Mouse (Mus musculus) cerebellum, postnatal 14 days (tissue): ENCODE measurements around the gene Bicdl2.

ENCODE experiments used
- DNase-seq, 2 experiments: peaks; one replicate each; pipeline ENCODE4 v3.0.0; 2021; ENCODE audit warnings: mixed read lengths in 2 of 2

Gene Bicdl2

DNA sequence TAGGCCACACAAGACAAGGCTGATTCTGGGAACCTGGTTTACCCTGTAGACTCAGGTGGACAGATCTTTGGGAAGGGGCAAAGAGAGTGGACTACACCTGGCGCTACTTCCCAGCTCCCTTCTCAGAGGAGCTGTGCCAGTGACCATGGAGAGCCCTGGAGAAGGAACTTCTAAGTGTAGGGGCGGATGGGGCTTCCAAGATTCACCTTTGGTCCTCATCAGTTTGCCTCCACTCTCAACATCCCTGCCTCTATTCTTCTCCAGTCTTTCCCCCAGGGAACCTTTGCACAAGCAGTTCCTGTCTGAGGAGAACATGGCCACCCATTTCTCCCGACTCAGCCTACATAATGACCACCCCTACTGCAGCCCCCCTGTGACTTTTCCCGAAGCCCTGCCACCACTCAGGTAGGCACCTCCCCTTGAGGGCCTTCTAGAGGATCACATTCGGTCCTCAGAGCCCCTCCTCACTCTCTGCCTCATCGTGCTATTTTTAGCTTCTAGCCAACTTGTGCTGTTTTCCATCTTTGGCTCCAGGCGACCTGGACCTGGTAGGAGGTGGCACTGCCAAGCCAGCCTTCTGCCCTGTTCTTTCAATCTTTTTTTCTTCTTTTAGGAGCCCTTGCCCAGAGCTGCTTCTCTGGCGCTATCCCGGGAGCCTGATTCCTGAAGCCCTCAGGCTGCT is 14.1 kb downstream of the Bicdl2 start:
- peak; percentile 74 to 77 for DNase-seq

DNA sequence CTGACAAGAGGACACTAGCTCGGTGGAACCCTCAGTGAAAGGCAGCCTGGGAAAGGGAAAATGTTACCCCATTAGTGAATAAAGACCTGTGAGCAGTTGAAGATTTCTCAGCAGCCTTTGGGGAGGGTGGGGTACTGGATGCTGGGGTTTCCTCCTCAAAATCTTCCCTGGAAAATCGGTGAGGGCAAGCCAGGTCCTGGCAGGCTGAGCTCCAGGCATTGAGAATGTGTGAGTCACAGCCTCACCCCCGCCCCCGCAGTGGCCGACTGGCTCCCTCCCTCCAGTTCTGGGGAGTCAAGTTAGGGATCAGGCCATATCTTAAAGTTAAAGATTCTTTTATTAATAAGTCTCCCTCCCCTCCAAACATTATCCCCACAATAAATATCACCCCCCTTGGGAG is 14.8 kb downstream of the Bicdl2 start:
- DNase-seq = peak; percentile 57 to 63

DNA sequence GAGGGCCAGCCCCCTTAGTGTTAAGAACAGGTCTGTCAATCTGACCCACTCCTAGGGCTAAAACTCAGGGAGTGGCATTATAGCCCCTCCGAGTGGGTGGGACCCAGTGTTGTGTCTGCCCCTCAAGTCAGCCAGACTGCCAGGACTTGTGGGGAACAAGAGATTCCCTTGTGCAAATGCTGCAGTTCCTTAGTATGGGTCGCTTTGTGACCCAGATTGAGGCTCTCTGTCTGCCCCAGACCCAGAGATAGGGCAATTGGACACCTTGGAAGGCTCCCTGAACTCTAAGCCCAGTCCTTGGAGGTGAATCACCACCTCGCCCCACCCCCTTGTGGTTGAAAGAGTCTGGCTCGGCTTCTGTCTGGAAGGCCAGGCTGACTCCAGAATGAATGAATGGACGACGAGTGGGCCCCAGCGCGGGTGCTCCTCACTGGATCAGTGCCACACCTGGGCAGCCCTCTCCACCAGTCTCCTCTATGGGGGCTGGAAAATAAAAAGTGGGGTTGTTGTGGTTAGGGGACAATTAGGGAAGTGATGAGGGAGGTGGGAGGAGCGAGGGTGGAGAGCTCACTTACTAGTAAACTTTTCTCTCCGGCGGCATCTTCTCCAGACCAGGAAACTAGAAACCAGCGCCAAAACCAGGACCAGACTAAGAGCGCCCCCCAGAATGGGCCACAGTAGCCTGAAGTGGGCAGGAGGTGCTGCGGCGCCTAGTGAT is 15.4 kb downstream of the Bicdl2 start:
- DNase-seq = peak; percentile 58 to 69

GRCm38 (mm10) chr17:23676473-23677031 is 16.2 kb downstream of the Bicdl2 start:
- peak; percentile 63 to 68 for DNase-seq

DNA sequence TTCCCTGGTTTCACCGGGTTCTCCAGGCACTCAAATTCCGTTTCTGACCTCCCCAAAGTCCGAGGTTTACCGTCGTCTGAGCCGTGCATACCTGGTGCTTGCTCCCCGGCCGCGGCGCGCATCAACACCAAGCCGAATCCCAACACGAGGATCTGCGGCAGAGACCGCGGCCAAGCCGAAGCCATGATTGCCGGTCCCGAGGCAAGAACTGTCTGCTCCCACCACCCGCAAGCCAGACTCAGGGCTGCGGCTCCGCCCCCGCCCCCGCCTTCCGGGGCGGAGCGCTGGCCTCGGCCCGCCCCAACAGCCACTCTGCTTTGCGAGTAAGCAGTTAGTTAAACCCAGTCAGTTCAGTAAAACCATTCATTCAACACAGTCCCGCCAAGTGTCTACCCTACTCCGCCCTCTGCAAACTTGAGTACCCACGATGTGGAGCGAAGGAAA is 17.0 kb downstream of the Bicdl2 start, which contains the start of gene Tnfrsf12a:
Gene Tnfrsf12a (minus strand): TSS at position 233 of the 444 bp plus-strand sequence.
- peak; percentile 81 to 88 for DNase-seq

DNA sequence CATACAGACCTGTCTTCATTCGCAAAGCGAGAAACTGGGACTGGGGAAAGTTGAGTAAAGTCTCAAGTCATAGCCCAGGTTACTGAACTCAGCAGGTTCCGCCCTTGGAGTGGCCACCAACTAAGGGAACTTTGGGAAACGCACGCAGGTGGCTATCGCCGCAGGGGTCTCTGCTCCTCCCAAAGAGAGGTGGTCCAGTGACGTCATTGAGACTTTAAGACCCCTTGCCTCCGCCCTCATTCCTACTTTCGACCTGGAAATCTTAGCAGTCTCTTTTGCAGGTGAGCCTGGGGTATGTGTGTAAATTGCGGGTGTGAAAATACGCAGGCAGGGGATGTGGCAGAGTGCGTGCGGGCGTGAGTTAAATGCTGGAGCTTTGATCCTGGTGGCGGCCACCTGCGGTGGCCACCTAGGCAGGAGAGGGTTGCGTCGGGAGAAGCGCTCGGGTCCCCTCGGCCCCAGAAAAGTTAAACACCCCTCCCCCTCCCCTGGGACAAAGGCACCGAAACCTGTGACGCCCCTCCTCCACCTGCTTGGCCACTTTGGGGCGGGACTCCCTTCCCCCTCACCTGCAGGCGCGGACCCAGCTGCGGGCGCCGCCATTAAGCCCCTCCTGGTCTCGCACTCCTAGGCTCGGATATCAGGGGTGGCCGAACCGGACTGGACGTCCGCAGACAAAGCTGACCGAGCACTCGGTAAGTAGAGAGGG is 19.0 kb downstream of the Bicdl2 start, which contains the start of gene Cldn6:
Gene Cldn6 (plus strand): TSS at position 123 of the 709 bp plus-strand sequence.
- peak in 1 of 2 experiments; percentile 14 for DNase-seq

DNA sequence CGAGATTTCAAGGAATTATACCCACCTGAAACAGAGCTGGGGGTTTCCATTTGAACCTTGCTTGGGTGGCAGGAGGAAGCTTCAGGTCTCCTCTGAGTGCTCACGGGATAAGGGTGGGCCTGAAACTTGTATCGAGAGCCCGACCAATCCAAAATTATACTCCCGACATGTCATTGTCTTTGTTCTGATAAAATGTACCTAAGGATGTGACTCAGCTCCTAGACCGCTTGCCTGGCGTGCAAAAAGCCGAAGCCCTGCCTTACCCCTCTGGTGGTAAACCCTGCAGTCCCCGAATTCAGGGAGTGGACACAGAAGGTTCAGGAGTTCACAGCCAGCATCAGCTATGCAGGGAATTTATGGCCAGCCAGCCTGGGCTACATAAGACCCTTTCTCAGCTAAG is 20.0 kb downstream of the Bicdl2 start:
- DNase-seq = no peak

GRCm38 (mm10) chr17:23681086-23681485 is 20.8 kb downstream of the Bicdl2 start:
- DNase-seq = no peak

DNA sequence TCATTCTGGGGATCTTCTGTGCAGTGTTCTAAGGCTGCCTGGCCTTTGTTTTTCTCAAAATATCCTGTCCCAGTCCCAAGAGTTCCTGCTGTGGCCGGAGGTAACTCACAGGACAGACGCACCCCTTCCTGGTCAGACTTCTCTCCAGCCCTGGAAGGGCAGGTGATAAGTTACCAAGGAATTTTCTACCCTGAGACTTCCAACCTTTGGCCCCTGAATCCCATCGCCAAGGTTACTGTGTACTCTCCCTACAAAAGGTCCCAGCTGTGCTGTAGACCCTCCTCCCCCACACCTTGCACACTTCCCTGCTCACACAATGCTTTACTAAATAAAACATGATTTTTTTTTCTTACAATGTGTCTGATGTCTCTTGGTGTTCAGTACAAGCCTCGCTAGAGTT is 21.8 kb downstream of the Bicdl2 start:
- DNase-seq = no peak

GRCm38 (mm10) chr17:23682530-23682929 is 22.2 kb downstream of the Bicdl2 start:
- DNase-seq = no peak

DNA sequence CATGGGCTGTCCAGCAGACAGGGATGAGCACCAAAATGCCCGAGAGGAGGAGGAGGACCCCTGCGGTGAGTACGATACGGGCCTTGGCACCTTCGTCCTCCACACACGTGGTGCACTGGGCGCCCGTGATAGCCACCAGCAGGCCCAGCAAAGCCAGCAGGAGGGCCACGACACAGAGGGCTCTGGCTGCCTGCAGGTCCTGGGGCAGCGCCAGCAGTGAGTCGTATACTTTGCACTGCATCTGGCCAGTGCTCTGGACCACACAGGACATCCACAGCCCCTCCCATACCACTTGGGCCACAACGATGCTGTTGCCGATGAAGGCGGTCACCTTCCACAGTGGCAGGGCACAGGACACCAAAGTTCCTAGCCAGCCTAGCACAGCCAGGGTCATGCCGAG is 22.9 kb downstream of the Bicdl2 start:
- DNase-seq = peak in 1 of 2 experiments; percentile 34

- no peak for DNase-seq
These were observed 23.8 kb downstream of the Bicdl2 start, which contains the start of gene Cldn9 for GRCm38 (mm10) chr17:23683856-23684672. Gene Cldn9, minus strand, starts transcription at chr17:23684026.

- no peak for DNase-seq
These were observed 34.2 kb downstream of the Bicdl2 start for GRCm38 (mm10) chr17:23694491-23694890.

GRCm38 (mm10) chr17:23695801-23696200 is 35.5 kb downstream of the Bicdl2 start:
- DNase-seq = no peak

GRCm38 (mm10) chr17:23699131-23700077 is 39.1 kb downstream of the Bicdl2 start:
- peak; percentile 66 to 68 for DNase-seq

DNA sequence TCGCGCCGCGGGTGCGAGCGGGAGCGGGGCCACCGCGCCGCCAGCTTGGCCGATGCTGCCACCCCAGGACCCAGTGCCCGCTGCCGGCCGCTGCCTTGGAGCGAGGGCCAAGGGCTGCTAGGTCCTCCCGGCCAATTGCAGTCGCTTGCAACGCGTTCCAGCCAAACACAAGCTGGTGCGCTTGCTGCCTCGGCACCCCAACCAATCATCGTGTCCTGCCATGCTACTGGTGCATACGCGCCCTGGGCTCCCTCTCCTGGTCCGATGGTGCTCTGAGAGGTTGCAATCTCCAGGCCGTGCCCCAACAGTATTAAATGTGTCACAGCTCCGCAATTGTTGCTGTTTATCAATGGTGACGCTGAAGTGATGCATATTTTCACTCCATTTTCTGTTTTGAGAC is 39.8 kb downstream of the Bicdl2 start:
- peak; percentile 95 to 96 for DNase-seq

DNA sequence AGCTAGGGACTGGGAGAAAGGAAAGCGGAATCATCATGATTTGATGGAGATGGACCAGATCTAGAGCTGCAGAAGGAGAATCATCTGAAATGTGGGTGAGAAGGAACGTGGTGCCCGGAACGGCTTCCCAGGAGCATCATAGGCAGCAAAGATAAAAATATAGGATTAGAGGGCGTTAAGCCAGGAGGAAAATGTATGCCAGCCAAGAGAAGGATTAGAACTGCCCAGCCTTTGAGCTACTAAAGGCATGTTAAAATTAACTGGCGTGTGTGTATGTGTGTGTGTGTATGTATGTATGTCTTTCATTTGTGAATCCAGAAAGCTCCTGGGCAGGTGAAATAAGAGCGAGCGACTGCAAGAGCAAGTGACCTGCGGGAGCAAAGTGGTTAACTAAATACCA is 43.0 kb downstream of the Bicdl2 start:
- DNase-seq = no peak

DNA sequence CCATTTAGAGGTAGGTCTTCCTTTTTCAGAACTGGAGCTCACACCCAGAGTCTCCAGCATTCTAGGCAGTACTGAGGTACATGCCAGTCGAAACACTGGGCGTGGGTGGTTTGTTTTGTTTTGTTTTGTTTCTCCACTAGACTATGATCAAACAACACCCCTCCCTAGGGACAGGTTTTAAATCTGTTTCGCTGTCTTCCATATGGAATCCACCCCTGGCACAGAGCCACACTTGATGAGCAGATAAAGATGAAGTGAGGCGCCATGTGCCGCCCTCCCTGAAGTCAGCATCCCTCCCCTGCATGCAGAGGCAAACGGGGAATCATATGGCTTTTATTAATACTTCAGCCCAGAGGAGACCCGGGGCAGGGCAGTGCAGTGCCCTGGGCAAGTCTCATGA is 44.4 kb downstream of the Bicdl2 start:
- peak in 1 of 2 experiments; percentile 42 for DNase-seq

DNA sequence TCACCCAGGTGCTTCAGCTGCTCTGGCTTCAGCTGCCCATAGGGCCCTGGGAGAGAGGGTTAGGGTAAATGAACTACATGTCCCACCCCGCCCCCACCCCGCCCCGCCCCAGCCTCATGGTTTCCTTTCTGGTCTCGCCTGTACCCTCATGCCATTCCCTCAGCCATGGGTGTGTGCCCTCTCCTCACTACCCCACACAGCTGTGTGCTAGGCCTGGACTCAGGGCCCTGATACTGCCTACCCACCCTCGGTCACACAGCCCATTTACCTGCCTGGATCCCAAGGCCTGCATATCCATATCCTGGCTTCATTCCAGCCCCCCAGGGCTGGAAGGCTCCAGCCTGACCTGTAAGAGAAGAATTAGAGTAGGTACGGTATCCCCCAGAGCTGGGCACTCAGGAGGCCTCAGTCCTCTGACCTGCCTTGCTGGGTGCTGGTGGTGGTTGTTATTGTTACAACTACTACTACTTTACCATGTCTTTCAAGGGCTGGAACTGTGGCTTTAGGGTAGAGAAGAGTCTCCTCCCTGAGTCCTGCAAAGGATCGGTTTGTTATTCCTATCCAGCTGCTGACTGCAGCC is 45.3 kb downstream of the Bicdl2 start:
- no peak for DNase-seq

GRCm38 (mm10) chr17:23706212-23706611 is 45.9 kb downstream of the Bicdl2 start:
- DNase-seq = peak; percentile 90 to 92
